Mouse (Mus musculus) adrenal gland, postnatal 10 days (tissue): ENCODE results near the gene Gm21953. TPM values are rescaled to one million over a fixed set of nuclear protein-coding genes. Genes with fewer than 3 reads are reported as not detected.
"Not testable (repeated sequence)": the region's sequence is repeated elsewhere in the genome, so short reads cannot be mapped to it uniquely, and the experiment has no call there.

ENCODE experiments used
- DNase-seq: peaks from one replicate; pipeline ENCODE4 v3.0.0; 2021; ENCODE audit warnings: mixed read lengths
- long read RNA-seq, 2 experiments: library from polyadenylated mRNA; stranded (forward); transcript quantifications; one replicate each; pipeline ENCODE4 v2.0.0; 2021
- total RNA-seq, 2 experiments: library from RNA; stranded (reverse); gene quantifications; 2 replicates each; pipeline ENCODE4 v1.2.3; 2021

Gm21953 gene
- not detected for total RNA-seq
- long read RNA-seq, experiment 1, partial matches to known transcripts: 0 of 1 reads
- long read RNA-seq, experiment 1, other reads (novel, unspliced or antisense): 1 of 1 reads
- long read RNA-seq, experiment 2: 0 reads

GRCm38 (mm10) chr4:42293967-42294366, at the start of gene Gm21953:
TSS of gene Gm21953 (plus strand) at chr4:42294267.
- DNase-seq: not testable (repeated sequence)

DNA sequence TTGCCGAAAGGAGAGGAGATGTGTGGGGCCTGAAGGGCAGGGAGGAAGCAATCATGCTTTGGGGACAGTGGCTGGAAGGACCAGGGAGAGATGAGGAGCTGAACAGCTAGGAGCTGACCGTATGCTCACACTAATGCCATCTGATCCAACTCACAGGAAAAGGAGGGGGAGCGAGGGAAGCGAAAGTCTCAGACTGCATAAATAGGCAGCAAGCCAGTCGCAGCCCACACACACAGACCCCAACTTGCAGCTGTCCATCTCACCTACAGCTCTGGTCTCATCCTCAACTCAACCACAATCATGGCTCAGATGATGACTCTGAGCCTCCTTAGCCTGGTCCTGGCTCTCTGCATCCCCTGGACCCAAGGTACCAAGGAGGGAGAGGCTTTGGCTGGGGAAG, 38.6 kb upstream of the Gm21953 start, which contains the start of gene Ccl21b:
TSS of gene Ccl21b (plus strand) at position 301 of the 400 bp plus-strand sequence.
- DNase-seq: not testable (repeated sequence)

DNA sequence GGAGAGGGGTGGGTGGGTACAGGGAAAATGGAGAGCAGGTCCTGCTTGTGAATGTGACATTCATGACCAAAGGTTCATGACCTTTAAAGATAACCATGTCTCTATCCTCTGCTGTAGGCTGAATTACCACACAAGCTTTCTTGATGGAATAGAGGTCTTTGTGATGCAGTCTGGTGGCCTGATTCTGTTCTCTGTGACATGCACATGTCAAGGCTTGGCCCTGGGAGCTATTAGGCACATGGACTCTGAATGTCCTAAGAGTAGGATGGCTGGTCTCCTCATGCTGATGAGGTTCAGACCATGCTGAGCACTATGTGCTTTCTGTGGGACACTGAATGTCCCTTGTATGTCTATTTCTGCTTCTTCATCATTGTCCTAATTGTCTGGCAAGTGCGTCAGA, 24.0 kb downstream of the Gm21953 start, which contains the start of gene Fam205a3:
TSS of gene Fam205a3 (plus strand) at position 301 of the 400 bp plus-strand sequence.
- DNase-seq: not testable (repeated sequence)

Other genes starting within 250 kb of the Gm21953 start
- not detected for gene Gm3893, start 203.1 kb upstream of the Gm21953 start, total RNA-seq
- gene Gm13304, start 179.4 kb upstream of the Gm21953 start, total RNA-seq: 10 to 100 TPM in 1 of 2 experiments, 1 to 10 TPM in 1; 9.2 to 14.2 TPM
- gene Gm13306, start 140.8 kb upstream of the Gm21953 start, total RNA-seq: 1 to 10 TPM in 1 of 2 experiments, not detected in 1; 5.8 TPM
- gene Gm13305, start 125.7 kb upstream of the Gm21953 start, total RNA-seq: 1 to 10 TPM in 1 of 2 experiments, not detected in 1; 1.7 TPM
- gene Gm10600, start 53.6 kb upstream of the Gm21953 start, total RNA-seq: 1 to 10 TPM; 1.3 to 1.9 TPM
- gene Ccl21b, start 38.5 kb upstream of the Gm21953 start, total RNA-seq: not detected
- not detected for gene Fam205a3, start 24.1 kb downstream of the Gm21953 start, total RNA-seq
- gene Gm21586, start 145.1 kb downstream of the Gm21953 start, total RNA-seq: not detected
- gene Gm2163, start 172.5 kb downstream of the Gm21953 start, total RNA-seq: under 1 TPM; 0.15 to 0.55 TPM
- not detected for gene Fam205a2, start 233.9 kb downstream of the Gm21953 start, total RNA-seq